In the genomic region with DNA sequence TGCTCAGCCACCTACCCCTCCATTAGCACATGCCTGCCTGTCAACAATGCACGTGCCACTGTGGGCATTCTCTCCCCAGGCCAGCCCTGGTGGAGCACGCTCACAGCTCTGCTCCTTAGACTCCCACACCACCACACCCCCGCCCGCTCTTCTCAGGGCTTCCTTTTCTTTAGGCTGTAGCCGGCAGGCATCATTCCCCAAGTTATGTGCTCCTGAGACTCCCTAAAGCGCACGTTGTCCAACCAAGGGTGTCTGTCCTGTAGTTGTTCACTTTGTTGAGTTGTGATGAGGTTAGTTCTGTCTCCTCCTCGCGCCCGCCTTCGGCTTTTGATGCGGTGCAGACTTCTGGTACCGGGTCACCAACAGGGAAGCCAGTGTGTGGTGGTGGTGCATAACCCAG, we compare ENCODE assay signal across 9 mouse cellular contexts.
DNase-seq lines count a peak whose midpoint lies in the region; ATAC-seq lines count a peak whose summit lies in the region.
"Had no signal": no experiment of that assay in that cellular context is flagged by ENCODE, and none has a peak within 500 bp of the region (broad histone marks: within the 10 kb centered on the region; RNA-seq: fewer than 3 reads in every experiment).

No protein-coding gene starts in this region.

- no peak for ATAC-seq in heart, embryonic 14.5 days (ENCODE audit: insufficient number of reproducible peaks, insufficient read depth, low FRiP score, low read depth)
- no peak for ATAC-seq in forebrain, embryonic 14.5 days

- H3K4me3 ChIP-seq in heart, embryonic 14.5 days (ENCODE audit: control insufficient read depth in 1 of 2, insufficient read depth in 1 of 2, low read depth in 1 of 2, low read length in 2 of 2): no peak overlapping the region
- H3K4me3 ChIP-seq in forebrain, embryonic 14.5 days (ENCODE audit: low read depth, low read length): no peak overlapping the region
- H3K4me3 ChIP-seq in midbrain, embryonic 10.5 days: peak overlapping the region; percentile 43

- H3K4me1 ChIP-seq in heart, embryonic 14.5 days (ENCODE audit: control insufficient read depth in 2 of 2, insufficient read depth in 2 of 2, low read length in 2 of 2): peaks cover 27 to 43% of the 10 kb centered on the region in 2 experiments
- H3K4me1 ChIP-seq in forebrain, embryonic 14.5 days (ENCODE audit: control insufficient read depth, insufficient read depth, low read length): peaks cover 9% of the 10 kb centered on the region
- peaks cover 83% of the 10 kb centered on the region for H3K4me1 ChIP-seq in midbrain, embryonic 10.5 days

- no peaks in the 10 kb centered on the region for H3K36me3 ChIP-seq in heart, embryonic 14.5 days (ENCODE audit: control insufficient read depth, insufficient read depth, low read length)
- H3K36me3 ChIP-seq in forebrain, embryonic 14.5 days (ENCODE audit: control insufficient read depth, insufficient read depth, low read length): no peaks in the 10 kb centered on the region
- no peaks in the 10 kb centered on the region for H3K36me3 ChIP-seq in midbrain, embryonic 10.5 days

- 4% methylated on average over 13 of the region's 13 CpGs for WGBS in heart, embryonic 14.5 days
- WGBS in forebrain, embryonic 14.5 days: 0% methylated on average over 13 of the region's 13 CpGs
- under 1% methylated on average over 13 of the region's 13 CpGs for WGBS in midbrain, embryonic 10.5 days

- no peaks in the 10 kb centered on the region for H3K9me3 ChIP-seq in heart, embryonic 14.5 days (ENCODE audit: control insufficient read depth, low read length)
- H3K9me3 ChIP-seq in forebrain, embryonic 14.5 days (replicated peaks; ENCODE audit: control insufficient read depth, low read length): no peaks in the 10 kb centered on the region
- H3K9me3 ChIP-seq in midbrain, embryonic 10.5 days (replicated peaks): no peaks in the 10 kb centered on the region

- H3K4me2 ChIP-seq in heart, embryonic 14.5 days (ENCODE audit: low read length): peak overlapping the region; percentile 35; the same call in 1 of the 2 replicates
- H3K4me2 ChIP-seq in forebrain, embryonic 14.5 days (ENCODE audit: low read length): peak overlapping the region; percentile 25; the same call in 1 of the 2 replicates

- DNase-seq in heart, adult 18-20 months: no peak
- peak; percentile 53 for DNase-seq in adrenal gland, postnatal 14 days
- DNase-seq in forebrain, embryonic 14.5 days (ENCODE audit: low spot score): no peak
- DNase-seq in midbrain, embryonic 10.5 days (ENCODE audit: low spot score): peak; percentile 64
- no peak for DNase-seq in layer of hippocampus, adult 18-20 months (ENCODE audit: low spot score in 2 of 2)
- no peak for DNase-seq in layer of hippocampus, adult 8-10 months (ENCODE audit: low spot score in 2 of 2)
- no peak for DNase-seq in cerebellum, adult 8-10 months
- DNase-seq: gastrocnemius, postnatal 14 days had no signal

- H3K9ac ChIP-seq in heart, embryonic 14.5 days (ENCODE audit: low read length): no peak overlapping the region
- H3K9ac ChIP-seq in forebrain, embryonic 14.5 days (ENCODE audit: low read length): no peak overlapping the region; the same call in 1 of the 2 replicates

- H3K27me3 ChIP-seq in heart, embryonic 14.5 days (ENCODE audit: control insufficient read depth, insufficient read depth, low read length): peaks cover 68% of the 10 kb centered on the region
- peaks cover 77% of the 10 kb centered on the region for H3K27me3 ChIP-seq in forebrain, embryonic 14.5 days (replicated peaks; ENCODE audit: control insufficient read depth, insufficient read depth, low read length)
- H3K27me3 ChIP-seq in midbrain, embryonic 10.5 days (ENCODE audit: low read depth, poor library complexity, severe bottlenecking): peaks cover 79% of the 10 kb centered on the region

- no peak overlapping the region for H3K27ac ChIP-seq in heart, embryonic 14.5 days (replicated peaks in 1 of 2; ENCODE audit: control insufficient read depth in 1 of 2, insufficient read depth in 1 of 2, low read depth in 2 of 2, low read length in 2 of 2)
- peak overlapping the region; percentile 55 for H3K27ac ChIP-seq in forebrain, embryonic 14.5 days (ENCODE audit: low read depth, low read length)
- 0 out of 2 replicates have a peak overlapping the region, but pooled peaks have one; percentile 1 for H3K27ac ChIP-seq in midbrain, embryonic 10.5 days (replicated peaks)

Comparison
In these comparisons a context has a peak if more than half of its experiments do, and no peak if none do; other contexts are left out.
1. H3K27ac ChIP-seq: peak in forebrain, embryonic 14.5 days (single experiment) and midbrain, embryonic 10.5 days (single experiment); none in heart, embryonic 14.5 days (0 of 2).
2. DNase-seq: peak in adrenal gland, postnatal 14 days (single experiment) and midbrain, embryonic 10.5 days (single experiment); none in heart, adult 18-20 months (0 of 2), forebrain, embryonic 14.5 days (single experiment), layer of hippocampus, adult 18-20 months (0 of 2), layer of hippocampus, adult 8-10 months (0 of 2) and cerebellum, adult 8-10 months (single experiment).